Mouse (Mus musculus): Measurements from ENCODE around the gene Gng2. TPM values are rescaled to one million over a fixed set of nuclear protein-coding genes. Genes with fewer than 3 reads are reported as not detected.
A peak's percentile ranks its signal among the peaks of the same experiment; 100 is the strongest.

Gene Gng2
- total and polyA plus RNA-seq, 3 experiments, result 3.3 to 17.2 TPM; not detected in 1

DNA sequence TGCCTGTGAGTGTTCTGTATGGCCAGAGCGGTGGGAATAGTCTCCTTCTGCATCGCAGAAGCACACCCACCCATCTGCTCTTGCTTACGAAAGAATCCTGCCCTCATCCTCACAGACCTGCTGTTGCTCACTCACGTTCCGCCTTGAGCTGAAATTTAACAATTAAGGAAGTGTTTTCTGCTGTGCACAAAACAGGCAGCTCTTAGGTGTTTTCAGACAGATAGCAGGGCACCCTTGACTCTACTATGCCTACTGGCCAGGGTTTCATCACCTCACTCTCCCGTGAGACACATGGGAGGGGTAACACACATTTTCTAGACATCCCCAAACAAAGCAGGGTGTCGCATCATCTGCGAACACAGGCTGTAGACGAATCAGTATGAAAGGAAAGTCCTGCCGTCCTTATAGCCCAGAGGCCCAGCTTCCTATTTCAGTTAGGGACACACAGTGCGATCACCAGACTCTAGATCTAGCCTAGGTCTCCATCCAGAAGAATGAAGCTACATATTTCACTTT lies 2.4 kb downstream of the Gng2 start:
- peak; percentile 65 for DNase-seq (ENCODE audit: low read depth, low spot score)
- Histone ChIP-seq H3K27me3 (ENCODE audit: control insufficient read depth in 1 of 2, insufficient read depth in 2 of 2, low read length in 2 of 2) (no peaks in the 10 kb centered on the region), H3K9me3 (replicated peaks; ENCODE audit: insufficient read depth, low read length) (no peaks in the 10 kb centered on the region), H3K9ac (ENCODE audit: control insufficient read depth, low read depth, low read length, poor library complexity, severe bottlenecking) (peak overlapping the region; percentile 61), H3K4me1 (ENCODE audit: control insufficient read depth in 1 of 2, insufficient read depth in 2 of 2, low read length in 2 of 2) (peaks cover 15 to 32% of the 10 kb centered on the region in 2 experiments), H3K27ac (ENCODE audit: control insufficient read depth, low read depth, low read length) (peak overlapping the region; percentile 47), H3K79me2 (ENCODE audit: control insufficient read depth, insufficient read depth, low read length, poor library complexity) (peaks cover 1% of the 10 kb centered on the region), H3K4me3 (ENCODE audit: control insufficient read depth in 1 of 2, insufficient read depth in 1 of 2, low read depth in 2 of 2, low read length in 2 of 2) (peak overlapping the region; percentile 50 to 78), H3K36me3 (ENCODE audit: control insufficient read depth in 1 of 2, insufficient read depth in 2 of 2, low read length in 2 of 2) (peaks cover 0 to 27% of the 10 kb centered on the region in 2 experiments; a peak in 2 of 4 replicates)
- peak; percentile 48; the same call in 1 of the 2 replicates for TF ChIP-seq MYC (IDR thresholded peaks at IDR 0.05; ENCODE audit: low read depth, low read length)
- TF ChIP-seq HCFC1 (IDR thresholded peaks at IDR 0.05; ENCODE audit: low read depth, low read length), result 0 out of 2 replicates have a peak, but pooled peaks have one; percentile 7
- TF ChIP-seq E2F4 (IDR thresholded peaks at IDR 0.05; ENCODE audit: borderline replicate concordance, low read depth, low read length), result no peak
- peak; percentile 57; the same call in 1 of the 2 replicates for TF ChIP-seq BHLHE40 (IDR thresholded peaks at IDR 0.05; ENCODE audit: borderline replicate concordance, low read depth, low read length)
- no peak for TF ChIP-seq TBP (IDR thresholded peaks at IDR 0.05; ENCODE audit: low read depth, low read length)
- peak; percentile 41; the same call in 1 of the 2 replicates for TF ChIP-seq SIN3A (IDR thresholded peaks at IDR 0.05; ENCODE audit: low read length)

DNA sequence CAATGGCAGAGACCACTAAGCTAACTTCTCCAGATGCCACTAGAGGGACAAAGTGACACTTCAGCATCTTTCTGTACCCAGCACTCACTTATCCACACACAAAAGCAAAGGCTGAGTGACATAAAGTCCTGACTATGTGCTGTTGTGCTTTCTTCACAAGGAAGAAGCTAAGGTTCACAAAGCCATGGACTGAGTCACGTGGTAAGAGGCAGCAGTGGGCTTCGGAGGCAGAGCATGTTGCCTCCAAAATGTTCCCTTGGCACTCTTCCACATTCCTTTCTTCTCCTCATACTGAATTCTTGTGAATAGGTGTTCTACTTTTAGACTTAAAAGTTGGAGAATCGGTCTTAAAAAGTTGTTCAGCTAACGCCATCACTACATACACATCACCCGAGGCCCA lies 3.0 kb downstream of the Gng2 start:
- Histone ChIP-seq H3K27me3 (ENCODE audit: control insufficient read depth in 1 of 2, insufficient read depth in 2 of 2, low read length in 2 of 2) (no peaks in the 10 kb centered on the region), H3K9ac (ENCODE audit: control insufficient read depth, low read depth, low read length, poor library complexity, severe bottlenecking) (no peak overlapping the region; the same call in 1 of the 2 replicates), H3K27ac (ENCODE audit: control insufficient read depth, low read depth, low read length) (no peak overlapping the region), H3K4me1 (ENCODE audit: control insufficient read depth in 1 of 2, insufficient read depth in 2 of 2, low read length in 2 of 2) (peaks cover 17 to 35% of the 10 kb centered on the region in 2 experiments), H3K79me2 (ENCODE audit: control insufficient read depth, insufficient read depth, low read length, poor library complexity) (peaks cover 1% of the 10 kb centered on the region), H3K36me3 (ENCODE audit: control insufficient read depth in 1 of 2, insufficient read depth in 2 of 2, low read length in 2 of 2) (peaks cover 0 to 30% of the 10 kb centered on the region in 2 experiments; a peak in 2 of 4 replicates), H3K4me3 (ENCODE audit: control insufficient read depth in 1 of 2, insufficient read depth in 1 of 2, low read depth in 2 of 2, low read length in 2 of 2) (no peak overlapping the region; a peak in 1 of 4 replicates), H3K9me3 (replicated peaks; ENCODE audit: insufficient read depth, low read length) (no peaks in the 10 kb centered on the region)
- no peak for TF ChIP-seq MAFK (IDR thresholded peaks at IDR 0.05; ENCODE audit: borderline replicate concordance, low read depth, low read length)
- TF ChIP-seq ZKSCAN1 (IDR thresholded peaks at IDR 0.05; ENCODE audit: low read depth, low read length), result peak; percentile 71
- DNase-seq (ENCODE audit: low read depth, low spot score), result peak; percentile 14

DNA sequence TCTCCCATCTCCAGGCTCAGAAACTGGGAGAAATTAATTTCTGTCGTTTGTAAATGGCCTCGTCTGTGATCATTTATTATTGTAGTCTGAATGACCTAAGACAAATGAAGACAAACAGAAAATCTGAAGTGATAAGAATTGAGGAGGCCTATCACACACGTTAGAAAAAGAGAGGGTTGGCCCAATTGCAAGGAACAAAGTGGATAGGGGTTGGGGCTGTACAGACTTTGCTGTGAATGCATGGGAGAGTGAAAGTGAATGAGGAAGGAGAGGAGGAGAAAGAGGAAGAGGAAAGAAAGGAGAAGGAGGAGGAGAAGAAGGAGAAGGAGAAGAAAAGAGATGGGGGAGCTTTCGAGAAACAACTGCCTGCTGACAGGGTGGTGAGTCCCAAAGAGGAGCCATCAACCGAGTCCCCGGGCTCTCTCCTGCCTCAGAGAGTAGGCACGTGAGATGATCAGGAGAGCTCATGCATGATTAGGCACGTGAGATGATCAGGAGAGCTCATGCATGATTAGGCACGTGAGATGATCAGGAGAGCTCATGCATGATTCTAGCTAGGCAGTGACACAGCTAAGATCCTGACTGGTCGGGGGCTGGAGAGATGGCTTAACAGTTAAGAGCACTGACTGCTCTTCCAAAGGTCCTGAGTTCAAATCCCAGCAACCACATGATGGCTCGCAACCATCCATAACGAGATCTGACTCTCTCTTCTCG lies 5.0 kb downstream of the Gng2 start:
- H3K27me3 ChIP-seq (ENCODE audit: control insufficient read depth in 1 of 2, insufficient read depth in 2 of 2, low read length in 2 of 2), result no peaks in the 10 kb centered on the region
- H3K4me3 ChIP-seq (ENCODE audit: control insufficient read depth in 1 of 2, insufficient read depth in 1 of 2, low read depth in 2 of 2, low read length in 2 of 2), result peak overlapping the region; percentile 8 to 17; a peak in 2 of 4 replicates
- peak overlapping the region; percentile 37 for H3K9ac ChIP-seq (ENCODE audit: control insufficient read depth, low read depth, low read length, poor library complexity, severe bottlenecking)
- H3K79me2 ChIP-seq (ENCODE audit: control insufficient read depth, insufficient read depth, low read length, poor library complexity), result peaks cover 1% of the 10 kb centered on the region
- TF ChIP-seq HCFC1 (IDR thresholded peaks at IDR 0.05; ENCODE audit: low read depth, low read length) (no peak), USF1 (IDR thresholded peaks at IDR 0.05; ENCODE audit: low read depth, low read length) (0 out of 2 replicates have a peak, but pooled peaks have one; percentile 24), BHLHE40 (IDR thresholded peaks at IDR 0.05; ENCODE audit: borderline replicate concordance, low read depth, low read length) (peak; percentile 94), TBP (IDR thresholded peaks at IDR 0.05; ENCODE audit: low read depth, low read length) (no peak), POLR2A (IDR thresholded peaks at IDR 0.05; ENCODE audit: control insufficient read depth in 1 of 2, insufficient read depth in 1 of 2, low read depth in 1 of 2, low read length in 2 of 2, poor library complexity in 1 of 2) (0 out of 4 replicates have a peak, but pooled peaks of 1 of the 2 experiments have one; percentile 22), SIN3A (IDR thresholded peaks at IDR 0.05; ENCODE audit: low read length) (0 out of 2 replicates have a peak, but pooled peaks have one; percentile 45), GATA1 (IDR thresholded peaks at IDR 0.05; ENCODE audit: low read depth, low read length) (0 out of 2 replicates have a peak, but pooled peaks have one; percentile 21), EP300 (IDR thresholded peaks at IDR 0.05; ENCODE audit: low read depth in 1 of 2, low read length in 2 of 2) (peak in 1 of 2 experiments; percentile 16; a peak in 1 of 4 replicates), MXI1 (IDR thresholded peaks at IDR 0.05; ENCODE audit: low read depth, low read length) (0 out of 2 replicates have a peak, but pooled peaks have one; percentile 29), ETS1 (IDR thresholded peaks at IDR 0.05; ENCODE audit: low read depth, low read length) (peak; percentile 18; the same call in 1 of the 2 replicates), CHD2 (IDR thresholded peaks at IDR 0.05; ENCODE audit: low read length) (no peak), MYC (IDR thresholded peaks at IDR 0.05; ENCODE audit: low read depth, low read length) (0 out of 2 replicates have a peak, but pooled peaks have one; percentile 44)
- peak; percentile 71 for DNase-seq (ENCODE audit: low read depth, low spot score)
- H3K9me3 ChIP-seq (replicated peaks; ENCODE audit: insufficient read depth, low read length), result no peaks in the 10 kb centered on the region
- peak overlapping the region; percentile 74 for H3K27ac ChIP-seq (ENCODE audit: control insufficient read depth, low read depth, low read length)
- H3K4me1 ChIP-seq (ENCODE audit: control insufficient read depth in 1 of 2, insufficient read depth in 2 of 2, low read length in 2 of 2), result peaks cover 19 to 49% of the 10 kb centered on the region in 2 experiments
- peaks cover 0 to 42% of the 10 kb centered on the region in 2 experiments; a peak in 2 of 4 replicates for H3K36me3 ChIP-seq (ENCODE audit: control insufficient read depth in 1 of 2, insufficient read depth in 2 of 2, low read length in 2 of 2)
